Mouse (Mus musculus): Measurements from ENCODE around the gene Fbp2.
A peak's percentile ranks its signal among the peaks of the same experiment; 100 is the strongest.
"Not testable (repeated sequence)": the region's sequence is repeated elsewhere in the genome, so short reads cannot be mapped to it uniquely, and the experiment has no call there.

Fbp2 gene

GRCm38 (mm10) chr13:62863771-62864170 is 5.5 kb upstream of the Fbp2 start:
- DNase-seq, result no peak

GRCm38 (mm10) chr13:62862875-62863274 is 4.7 kb upstream of the Fbp2 start:
- DNase-seq, result no peak

GRCm38 (mm10) chr13:62860068-62860467 is 1.8 kb upstream of the Fbp2 start:
- DNase-seq, result no peak

GRCm38 (mm10) chr13:62859251-62859650 is 1.0 kb upstream of the Fbp2 start:
- DNase-seq, result not testable (repeated sequence)

- no peak for DNase-seq
Measured at GRCm38 (mm10) chr13:62856850-62857249, 1.4 kb downstream of the Fbp2 start.

- peak; percentile 64 for DNase-seq
Measured at GRCm38 (mm10) chr13:62856305-62856675, 1.9 kb downstream of the Fbp2 start.

- no peak for DNase-seq
Measured at GRCm38 (mm10) chr13:62855396-62856304, 2.6 kb downstream of the Fbp2 start.

- DNase-seq, result peak; percentile 45
Measured at GRCm38 (mm10) chr13:62854666-62855065, 3.6 kb downstream of the Fbp2 start.

- DNase-seq, result no peak
Measured at GRCm38 (mm10) chr13:62833341-62833740, 24.9 kb downstream of the Fbp2 start.

- DNase-seq, result no peak
Measured at GRCm38 (mm10) chr13:62832239-62832638, 26.0 kb downstream of the Fbp2 start.

- DNase-seq, result not testable (repeated sequence)
Measured at GRCm38 (mm10) chr13:62815705-62816104, 42.5 kb downstream of the Fbp2 start.

GRCm38 (mm10) chr13:62812713-62813112 is 45.5 kb downstream of the Fbp2 start:
- no peak for DNase-seq

GRCm38 (mm10) chr13:62807981-62808380 is 50.2 kb downstream of the Fbp2 start:
- not testable (repeated sequence) for DNase-seq

All from right cerebral cortex, postnatal 25 days (tissue).